Mouse (Mus musculus) heart, embryonic 16.5 days (tissue): ENCODE results near the gene Dusp12. TPM values are rescaled to one million over a fixed set of nuclear protein-coding genes. Genes with fewer than 3 reads are reported as not detected.
A peak's percentile ranks its signal among the peaks of the same experiment; 100 is the strongest.

Experiments
- ATAC-seq: fragments of 200-750 bp; cut with Nextera tagmentation; replicated peaks from 2 replicates; pipeline ENCODE4 v1.8.0; 2017; ENCODE audit warnings: moderate number of reproducible peaks; ENCODE audit not compliant: insufficient read depth, low FRiP score; ENCODE audit errors: extremely low read depth
- H3K27ac ChIP-seq: fragments of 300-500 bp; sonication (generic); 2 replicates; pipeline ENCODE4 v1.5.1; 2014; ENCODE audit warnings: mild to moderate bottlenecking, low read length, control low read depth, moderate library complexity
- H3K27me3 ChIP-seq: fragments of 300-500 bp; sonication (generic); 2 replicates; pipeline ENCODE4 v1.6.1; 2014; ENCODE audit warnings: low read length, mixed read lengths; ENCODE audit not compliant: control insufficient read depth, insufficient read depth
- H3K36me3 ChIP-seq: fragments of 300-500 bp; sonication (generic); 2 replicates; pipeline ENCODE4 v1.6.1; 2014; ENCODE audit not compliant: control insufficient read depth, insufficient read depth
- H3K4me1 ChIP-seq: fragments of 300-500 bp; sonication (generic); 2 replicates; pipeline ENCODE4 v1.6.1; 2014; ENCODE audit warnings: low read length, mixed read lengths; ENCODE audit not compliant: control insufficient read depth, insufficient read depth
- H3K4me2 ChIP-seq: fragments of 300-500 bp; sonication (generic); 2 replicates; pipeline ENCODE4 v1.6.1; 2014; ENCODE audit warnings: low read depth, mild to moderate bottlenecking, control low read depth, low read length
- H3K4me3 ChIP-seq: fragments of 300-500 bp; sonication (generic); 2 replicates; pipeline ENCODE4 v1.5.1; 2014; ENCODE audit warnings: mild to moderate bottlenecking, control low read depth, low read length
- H3K9ac ChIP-seq: fragments of 300-500 bp; sonication (generic); 2 replicates; pipeline ENCODE4 v1.6.1; 2014; ENCODE audit warnings: low read length, control low read depth
- H3K9me3 ChIP-seq: fragments of 300-500 bp; sonication (generic); replicated peaks from 2 replicates; pipeline ENCODE4 v1.6.1; 2016; ENCODE audit warnings: low read length; ENCODE audit not compliant: control insufficient read depth
- WGBS: fragments of 180-500 bp; shearing (Covaris S2); extraction: QIAGEN DNeasy Blood & Tissue Kit; methylation state at CpG from one replicate; pipeline ENCODE4 v1.1.7; 2014; 5-methylcytosine and 5-hydroxymethylcytosine counted together
- polyA plus RNA-seq: library from polyadenylated mRNA; unstranded; fragments of >200 nt; fragmentation: Nextera tagmentation; extraction: Ambion mirVana; gene quantifications from 2 replicates; pipeline ENCODE4 v1.2.1, GENCODE M21; 2015

Gene Dusp12
- polyA plus RNA-seq, 1 experiment from 2014 or later, result 22.1 TPM

DNA sequence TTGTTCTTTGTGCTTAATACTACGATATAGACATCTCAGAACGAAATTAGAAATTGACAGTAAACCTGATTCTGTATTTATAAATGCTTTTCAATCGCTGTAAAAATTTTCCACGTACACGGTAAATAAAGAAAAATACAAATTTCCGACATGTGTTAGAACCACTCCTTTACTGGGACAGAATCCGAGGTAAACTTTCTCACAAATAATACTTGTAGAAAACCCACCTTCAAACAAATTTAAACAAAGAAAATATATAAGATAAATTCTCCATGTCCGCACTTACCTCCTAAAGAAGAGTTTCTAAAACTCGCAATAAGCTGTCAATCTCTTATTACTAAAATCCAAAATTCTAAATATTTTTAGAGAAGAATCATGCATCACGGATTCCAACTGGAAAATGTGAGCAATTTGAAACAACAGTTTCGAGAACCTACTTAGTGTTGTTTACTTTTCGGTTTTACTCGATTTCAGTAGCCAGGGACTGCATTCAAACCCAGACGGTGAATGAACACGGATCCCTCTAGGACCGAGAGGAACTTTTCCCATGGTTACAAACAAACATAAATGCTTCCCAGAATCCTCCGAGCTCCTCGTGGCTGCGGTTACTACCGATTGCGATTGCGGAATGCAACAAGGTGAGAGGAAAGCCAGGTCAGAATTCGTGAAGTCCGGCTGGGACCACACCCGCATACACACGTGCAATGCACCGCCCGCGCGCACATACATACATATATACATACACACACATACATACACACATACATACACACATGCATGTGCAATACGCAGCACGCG is 17.0 kb downstream of the Dusp12 start:
- no peaks in the 10 kb centered on the region for H3K27me3 ChIP-seq
- H3K9ac ChIP-seq, result peak overlapping the region; percentile 86
- H3K4me1 ChIP-seq, result peaks cover 17% of the 10 kb centered on the region
- peaks cover 2% of the 10 kb centered on the region; the same call in 1 of the 2 replicates for H3K36me3 ChIP-seq
- H3K4me2 ChIP-seq, result peak overlapping the region; percentile 76
- WGBS, result under 1% methylated on average over 33 of the region's 33 CpGs
- peak overlapping the region; percentile 82 for H3K4me3 ChIP-seq
- no peaks in the 10 kb centered on the region for H3K9me3 ChIP-seq
- peak; percentile 81 for ATAC-seq
- H3K27ac ChIP-seq, result peak overlapping the region; percentile 64

DNA sequence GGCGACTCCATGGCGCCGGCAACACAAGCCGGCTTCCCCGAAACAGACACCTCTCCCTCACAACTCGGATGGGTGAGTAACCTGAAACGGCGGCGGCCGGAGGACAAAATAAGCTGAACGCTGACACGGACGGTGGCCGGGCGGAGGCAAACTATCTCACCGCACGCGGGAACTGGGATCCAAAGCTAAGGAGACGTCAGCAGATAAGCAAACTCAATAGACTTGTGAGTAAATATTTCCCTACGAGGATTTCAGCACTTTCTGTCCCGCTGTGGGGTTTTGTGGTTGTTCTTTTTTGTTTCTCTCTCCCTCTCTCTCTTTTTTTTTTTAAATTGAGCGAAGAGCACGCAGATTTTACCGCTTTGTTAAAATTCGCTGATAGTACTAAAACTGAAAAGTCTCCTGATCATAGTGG is 17.6 kb downstream of the Dusp12 start, which contains the start of gene Atf6:
Gene Atf6 (minus strand): TSS at position 81 of the 415 bp plus-strand sequence.
- Histone ChIP-seq H3K4me1 (peaks cover 17% of the 10 kb centered on the region), H3K4me3 (peak within 1 kb of the TSS; percentile 82), H3K9me3 (no peaks in the 10 kb centered on the region), H3K27ac (peak within 1 kb of the TSS; percentile 64), H3K36me3 (0 out of 2 replicates have a peak, but pooled peaks cover 2% of the 10 kb centered on the region), H3K27me3 (no peaks in the 10 kb centered on the region), H3K4me2 (peak within 1 kb of the TSS; percentile 76), H3K9ac (peak within 1 kb of the TSS; percentile 86)
- peak; percentile 63 for ATAC-seq
- WGBS, result under 1% methylated on average over 25 of the region's 25 CpGs

GRCm38 (mm10) chr1:170866992-170867690 is 18.2 kb downstream of the Dusp12 start:
- 0 out of 2 replicates have a peak, but pooled peaks cover 2% of the 10 kb centered on the region for H3K36me3 ChIP-seq
- peak; percentile 29; the same call in 1 of the 2 replicates for ATAC-seq
- peak overlapping the region; percentile 82 for H3K4me3 ChIP-seq
- H3K9me3 ChIP-seq, result no peaks in the 10 kb centered on the region
- no peaks in the 10 kb centered on the region for H3K27me3 ChIP-seq
- H3K9ac ChIP-seq, result peak overlapping the region; percentile 86
- under 1% methylated on average over 30 of the region's 30 CpGs for WGBS
- peak overlapping the region; percentile 76 for H3K4me2 ChIP-seq
- peaks cover 19% of the 10 kb centered on the region for H3K4me1 ChIP-seq
- H3K27ac ChIP-seq, result peak overlapping the region; percentile 64

DNA sequence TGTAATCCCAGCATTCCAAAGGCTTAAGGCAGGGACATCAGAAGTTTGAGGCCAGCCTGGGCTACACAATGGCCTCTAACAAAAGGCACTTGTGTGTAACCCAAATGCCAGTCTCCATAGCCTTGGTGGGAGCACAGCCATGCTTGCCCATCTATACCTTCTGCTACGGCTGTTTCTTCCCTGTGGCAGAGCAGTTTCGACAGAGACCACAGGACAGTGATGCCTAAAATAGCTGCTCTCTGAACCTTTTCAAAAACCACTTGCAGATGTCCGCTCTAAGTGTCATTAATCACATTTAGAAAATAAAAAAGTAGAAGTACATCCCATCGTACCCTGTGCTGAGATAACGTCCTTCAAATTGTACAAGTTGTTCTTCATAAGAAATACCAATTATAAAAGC is 19.9 kb downstream of the Dusp12 start:
- WGBS, result 42% methylated on average over 5 of the region's 5 CpGs
- H3K4me3 ChIP-seq, result no peak overlapping the region
- H3K27me3 ChIP-seq, result no peaks in the 10 kb centered on the region
- H3K9me3 ChIP-seq, result no peaks in the 10 kb centered on the region
- no peak for ATAC-seq
- H3K36me3 ChIP-seq, result no peaks in the 10 kb centered on the region
- H3K4me2 ChIP-seq, result peak overlapping the region; percentile 12; the same call in 1 of the 2 replicates
- H3K27ac ChIP-seq, result peak overlapping the region; percentile 8; the same call in 1 of the 2 replicates
- H3K4me1 ChIP-seq, result peaks cover 23% of the 10 kb centered on the region
- H3K9ac ChIP-seq, result no peak overlapping the region

- no peaks in the 10 kb centered on the region for H3K9me3 ChIP-seq
- H3K27me3 ChIP-seq, result no peaks in the 10 kb centered on the region
- H3K4me2 ChIP-seq, result no peak overlapping the region
- ATAC-seq, result no peak
- peaks cover 23% of the 10 kb centered on the region for H3K4me1 ChIP-seq
- H3K27ac ChIP-seq, result no peak overlapping the region
- no peak overlapping the region for H3K4me3 ChIP-seq
- no peaks in the 10 kb centered on the region for H3K36me3 ChIP-seq
- 83% methylated on average over 3 of the region's 3 CpGs for WGBS
- H3K9ac ChIP-seq, result no peak overlapping the region
Measured at GRCm38 (mm10) chr1:170864754-170865153, 20.6 kb downstream of the Dusp12 start.

GRCm38 (mm10) chr1:170864234-170864633 is 21.1 kb downstream of the Dusp12 start:
- Histone ChIP-seq H3K9me3 (no peaks in the 10 kb centered on the region), H3K9ac (no peak overlapping the region), H3K4me3 (no peak overlapping the region), H3K4me2 (no peak overlapping the region), H3K27me3 (no peaks in the 10 kb centered on the region), H3K27ac (no peak overlapping the region), H3K4me1 (peaks cover 23% of the 10 kb centered on the region), H3K36me3 (no peaks in the 10 kb centered on the region)
- ATAC-seq, result no peak

DNA sequence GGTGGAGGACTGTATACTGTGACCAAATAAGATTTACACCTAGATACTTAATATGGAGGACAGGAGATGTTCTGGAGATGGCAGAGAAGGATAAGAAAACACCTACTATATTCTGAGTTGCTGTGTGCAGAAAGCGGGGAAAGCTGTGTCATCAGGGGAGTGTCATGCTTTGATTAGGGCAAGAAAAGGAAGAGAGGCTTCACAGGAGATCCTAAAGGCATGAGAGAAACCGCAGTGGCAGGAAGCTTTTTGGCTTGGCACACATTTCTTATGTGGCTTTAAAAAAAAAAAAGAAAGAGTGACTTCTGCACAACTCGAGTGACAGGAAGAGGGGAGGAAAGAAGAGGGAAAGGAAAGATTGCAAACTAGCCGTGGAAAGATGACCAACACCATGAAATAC is 22.3 kb downstream of the Dusp12 start:
- Histone ChIP-seq H3K9me3 (no peaks in the 10 kb centered on the region), H3K36me3 (no peaks in the 10 kb centered on the region), H3K4me3 (no peak overlapping the region), H3K27ac (peak overlapping the region; percentile 9; the same call in 1 of the 2 replicates), H3K4me2 (no peak overlapping the region), H3K9ac (no peak overlapping the region), H3K27me3 (no peaks in the 10 kb centered on the region), H3K4me1 (peaks cover 21% of the 10 kb centered on the region)
- no peak for ATAC-seq
- 39% methylated on average over 4 of the region's 4 CpGs for WGBS

DNA sequence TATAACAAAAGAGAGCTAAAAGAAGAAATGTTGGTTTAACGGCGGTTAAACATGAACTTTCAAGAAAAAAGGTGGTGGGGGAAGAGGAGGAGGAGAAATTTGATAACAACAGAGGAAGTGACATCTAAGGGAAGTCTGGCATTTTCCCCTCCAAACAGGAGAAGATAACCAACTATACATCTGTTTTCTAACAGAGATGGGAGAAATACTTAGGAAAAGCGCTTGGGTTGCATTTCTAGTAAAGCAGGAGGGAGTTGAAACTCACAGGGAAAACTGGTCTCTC is 23.0 kb downstream of the Dusp12 start:
- H3K36me3 ChIP-seq, result no peaks in the 10 kb centered on the region
- no peak for ATAC-seq
- peaks cover 21% of the 10 kb centered on the region for H3K4me1 ChIP-seq
- H3K4me3 ChIP-seq, result no peak overlapping the region
- no peak overlapping the region for H3K27ac ChIP-seq
- H3K9me3 ChIP-seq, result no peaks in the 10 kb centered on the region
- H3K9ac ChIP-seq, result no peak overlapping the region
- WGBS, result 49% methylated on average over 3 of the region's 3 CpGs
- no peak overlapping the region for H3K4me2 ChIP-seq
- H3K27me3 ChIP-seq, result no peaks in the 10 kb centered on the region
